Mouse (Mus musculus) frontal cortex, postnatal 36 days (tissue): ENCODE data around the gene Rhob.

Experiments used
- DNase-seq, 2 experiments: peaks; one replicate each; pipeline ENCODE4 v3.0.0; 2022; ENCODE audit warnings: low spot score in 2 of 2

The Rhob gene

GRCm38 (mm10) chr12:8504131-8504530, 4.3 kb upstream of the Rhob start:
- DNase-seq: no peak

GRCm38 (mm10) chr12:8502546-8502945, 2.7 kb upstream of the Rhob start:
- peak in 1 of 2 experiments; percentile 42 for DNase-seq

GRCm38 (mm10) chr12:8501571-8502305, 1.9 kb upstream of the Rhob start:
- DNase-seq: no peak

GRCm38 (mm10) chr12:8500597-8501570, 1.1 kb upstream of the Rhob start:
- no peak for DNase-seq

GRCm38 (mm10) chr12:8499001-8499870, 573 bp downstream of the Rhob start:
- DNase-seq: peak in 1 of 2 experiments; percentile 71

- peak; percentile 38 to 42 for DNase-seq
Observed at GRCm38 (mm10) chr12:8498591-8499000, 1.2 kb downstream of the Rhob start.

GRCm38 (mm10) chr12:8498148-8498571, 1.6 kb downstream of the Rhob start:
- peak; percentile 29 to 37 for DNase-seq

- DNase-seq: no peak
Observed at GRCm38 (mm10) chr12:8497314-8497706, 2.5 kb downstream of the Rhob start.

GRCm38 (mm10) chr12:8496679-8497313, 3.0 kb downstream of the Rhob start:
- DNase-seq: no peak

GRCm38 (mm10) chr12:8495881-8496678, 3.7 kb downstream of the Rhob start:
- peak in 1 of 2 experiments; percentile 54 for DNase-seq

GRCm38 (mm10) chr12:8494675-8495074, 5.1 kb downstream of the Rhob start:
- no peak for DNase-seq

- DNase-seq: no peak
Observed at GRCm38 (mm10) chr12:8493386-8493785, 6.4 kb downstream of the Rhob start.

- DNase-seq: no peak
Observed at GRCm38 (mm10) chr12:8489098-8489497, 10.7 kb downstream of the Rhob start.

GRCm38 (mm10) chr12:8488652-8488980, 11.2 kb downstream of the Rhob start:
- no peak for DNase-seq

- no peak for DNase-seq
Observed at GRCm38 (mm10) chr12:8487959-8488651, 11.7 kb downstream of the Rhob start.

- no peak for DNase-seq
Observed at GRCm38 (mm10) chr12:8487281-8487680, 12.5 kb downstream of the Rhob start.

GRCm38 (mm10) chr12:8485247-8485646, 14.6 kb downstream of the Rhob start:
- DNase-seq: no peak

GRCm38 (mm10) chr12:8482169-8482568, 17.6 kb downstream of the Rhob start:
- no peak for DNase-seq

GRCm38 (mm10) chr12:8474836-8475387, 24.9 kb downstream of the Rhob start:
- DNase-seq: no peak
